Mouse (Mus musculus) left cerebral cortex, postnatal 25 days (tissue): Measurements from ENCODE around the gene Pebp1. TPM values are rescaled to one million over a fixed set of nuclear protein-coding genes. Genes with fewer than 3 reads are reported as not detected.
A peak's percentile ranks its signal among the peaks of the same experiment; 100 is the strongest.
"Not testable (repeated sequence)": the region's sequence is repeated elsewhere in the genome, so short reads cannot be mapped to it uniquely, and the experiment has no call there.

Experiments used
- DNase-seq, 2 experiments: peaks; one replicate each; pipeline ENCODE4 v3.0.0; 2022; ENCODE audit warnings: low spot score in 2 of 2, mixed read lengths in 1 of 2
- intact Hi-C: fragments of 180-260 bp; cut with DNase I; formaldehyde crosslinking; loops from one replicate; pipeline ENCODE4 v1.15.1; 2025
- total RNA-seq, 2 experiments: library from RNA; stranded (reverse); gene quantifications; 2 replicates each; pipeline ENCODE4 v1.2.3; 2021

Pebp1 gene
- total RNA-seq, result 100 to 1,000 TPM; 685 to 722 TPM

DNA sequence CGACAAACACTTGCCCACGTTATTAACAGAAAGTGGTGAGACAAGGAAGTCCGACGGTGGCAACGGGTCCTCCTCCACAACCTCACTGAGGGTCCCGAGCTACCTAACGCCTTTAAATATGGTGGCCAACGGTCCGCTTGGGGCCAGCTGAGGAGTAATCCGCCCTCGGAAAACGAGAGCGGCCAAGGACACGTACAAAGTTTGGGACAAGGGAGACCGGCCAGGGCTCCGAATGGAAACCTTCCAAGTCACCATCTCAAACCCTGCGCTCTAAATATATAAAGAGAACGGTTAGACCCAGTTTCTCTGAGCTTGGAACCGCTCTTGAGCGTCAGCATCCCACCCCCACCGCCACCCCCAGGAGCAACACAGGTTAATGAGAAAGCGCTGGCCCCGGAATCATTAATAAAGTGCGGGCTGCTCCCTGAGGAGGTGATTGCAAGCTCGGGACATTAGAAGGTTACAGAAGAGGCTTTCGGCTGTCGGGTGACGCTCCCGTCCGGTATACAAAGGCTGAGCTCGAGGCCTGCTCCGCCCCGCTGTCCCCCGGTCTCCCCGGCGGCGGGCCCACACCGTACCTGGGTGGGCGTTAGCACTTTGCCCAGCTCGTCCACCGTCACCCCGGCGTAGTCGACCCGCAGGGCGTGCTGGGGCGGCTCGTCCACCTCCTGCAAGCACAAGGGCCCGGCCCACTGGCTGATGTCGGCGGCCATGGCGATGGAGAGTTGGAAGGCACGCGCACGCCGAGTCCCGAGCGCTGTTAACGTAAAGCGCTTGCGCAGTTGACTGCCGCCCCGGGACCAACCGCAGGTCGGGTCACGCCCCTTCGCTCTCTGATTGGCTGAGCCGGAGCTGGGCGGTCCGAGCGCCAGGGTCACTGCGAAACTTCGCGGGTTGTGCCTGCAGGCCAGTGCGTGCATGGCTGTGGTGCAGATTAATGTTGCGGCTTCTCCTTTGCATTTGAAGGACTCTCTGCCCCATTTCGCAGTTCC lies at the start of gene Pebp1:
Pebp1 (minus strand) TSS at position 795 of the 992 bp plus-strand sequence.
- intact Hi-C loops, result loop anchor here (5.0 kb wide), 1 partner anchor 170 kb away; the partner anchor contains the start of gene Suds3
- peak; percentile 94 to 96 for DNase-seq

DNA sequence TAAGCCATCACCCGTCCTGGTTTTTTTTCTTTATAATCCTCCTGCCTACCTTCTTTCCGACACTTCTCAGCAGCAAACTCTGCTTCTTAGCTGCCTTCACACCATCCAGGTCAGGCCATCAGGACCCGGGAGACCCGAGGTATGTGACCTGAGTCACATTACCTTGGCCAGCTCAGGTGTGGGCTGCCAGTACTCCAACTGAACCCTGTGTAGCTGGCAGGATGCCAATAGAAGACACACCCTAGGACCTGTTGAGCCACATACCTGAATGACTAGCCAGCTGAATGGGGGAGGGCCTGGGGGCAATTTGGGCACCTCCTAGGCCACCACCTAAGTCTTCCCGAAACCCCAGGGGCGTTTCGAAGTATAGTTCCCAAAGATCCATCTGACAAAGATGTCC lies 43.0 kb upstream of the Pebp1 start:
- intact Hi-C loops, result no loop called here
- no peak for DNase-seq

DNA sequence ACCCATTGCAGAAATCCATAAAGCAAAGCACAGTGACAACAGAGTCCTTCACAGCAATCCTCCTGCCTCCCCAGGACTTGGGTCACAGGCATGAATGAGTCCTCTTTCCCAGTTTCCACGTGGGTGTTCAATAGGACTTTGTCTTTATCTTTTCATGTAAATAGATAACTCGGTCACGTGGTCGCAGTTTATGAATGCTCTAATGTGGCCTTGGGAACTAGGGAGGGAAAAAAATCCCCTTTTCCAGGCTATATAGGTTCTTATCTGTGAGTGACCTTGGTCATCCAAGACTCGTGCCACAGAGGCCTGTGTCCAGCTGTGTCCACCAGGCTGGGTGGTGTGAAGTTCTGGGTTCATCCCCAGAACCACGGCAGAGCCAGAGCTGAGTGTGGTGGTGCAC lies 39.0 kb upstream of the Pebp1 start:
- DNase-seq, result no peak
- intact Hi-C loops, result no loop called here

DNA sequence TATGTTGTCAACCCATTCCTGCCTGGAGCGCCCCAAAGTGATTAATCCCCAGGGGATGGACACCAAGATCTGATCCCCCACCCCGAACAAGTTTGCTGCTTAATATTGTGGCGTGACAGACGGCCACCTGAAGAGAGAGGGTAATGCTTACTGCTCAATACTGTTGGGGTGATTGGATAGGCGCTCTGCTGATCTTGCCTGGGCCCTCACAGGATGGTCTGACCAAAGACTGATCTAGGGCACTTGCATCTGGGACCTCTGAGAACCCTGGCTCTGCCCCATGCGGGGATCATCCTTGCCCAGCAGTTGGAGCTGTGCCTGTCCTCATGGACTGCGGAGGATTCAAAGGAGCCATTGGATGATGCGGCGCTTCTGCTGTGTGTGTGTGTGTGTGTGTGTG lies 36.3 kb upstream of the Pebp1 start:
- DNase-seq, result no peak
- intact Hi-C loops, result no loop called here

DNA sequence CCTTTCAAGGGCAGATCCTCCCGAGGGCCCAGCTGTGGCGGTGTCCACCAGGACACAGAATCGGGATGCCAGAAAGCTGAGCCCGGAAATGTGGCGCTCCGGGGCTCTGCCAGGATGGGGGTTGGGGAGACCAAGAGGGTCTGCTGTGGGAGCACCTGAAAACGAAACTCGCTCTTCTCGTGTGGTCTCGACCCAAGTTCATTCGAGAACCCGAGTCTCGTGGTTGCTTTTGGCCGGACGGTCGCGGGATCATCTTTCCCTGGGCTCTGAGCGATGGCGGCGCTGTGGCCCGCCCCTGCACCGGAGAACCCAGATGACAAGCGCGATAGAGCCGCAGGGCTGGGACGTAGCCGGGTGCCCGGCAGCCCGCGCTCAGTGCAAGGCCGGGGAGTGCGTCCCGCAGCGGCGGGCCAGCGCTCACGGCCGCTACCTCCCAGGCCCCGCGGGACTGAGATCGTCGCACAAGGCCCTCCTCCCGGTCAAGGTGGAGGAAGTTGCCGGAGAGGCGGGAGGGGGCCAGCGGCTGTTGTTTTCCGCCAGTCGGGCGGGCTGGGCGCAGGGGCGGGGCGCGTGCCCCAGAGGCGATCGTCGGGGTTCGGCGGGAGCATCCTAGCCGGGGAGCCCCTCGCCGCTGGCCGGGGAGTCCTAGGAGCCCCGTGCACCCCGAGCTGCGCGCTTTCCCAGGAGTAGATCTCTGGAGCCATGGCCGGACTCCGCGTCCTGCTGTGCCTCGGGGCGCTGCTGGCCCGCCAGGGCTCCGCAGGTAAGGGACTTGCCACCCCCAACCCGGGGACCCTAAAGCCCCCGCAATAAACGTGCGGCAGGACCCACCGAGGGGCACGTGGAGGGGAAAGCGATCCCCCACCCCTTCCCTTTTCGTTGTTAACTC lies 31.6 kb upstream of the Pebp1 start, which contains the start of gene Vsig10:
Vsig10 (plus strand) TSS at position 343 of the 889 bp plus-strand sequence.
- intact Hi-C loops, result no loop called here
- peak; percentile 31 to 37 for DNase-seq

DNA sequence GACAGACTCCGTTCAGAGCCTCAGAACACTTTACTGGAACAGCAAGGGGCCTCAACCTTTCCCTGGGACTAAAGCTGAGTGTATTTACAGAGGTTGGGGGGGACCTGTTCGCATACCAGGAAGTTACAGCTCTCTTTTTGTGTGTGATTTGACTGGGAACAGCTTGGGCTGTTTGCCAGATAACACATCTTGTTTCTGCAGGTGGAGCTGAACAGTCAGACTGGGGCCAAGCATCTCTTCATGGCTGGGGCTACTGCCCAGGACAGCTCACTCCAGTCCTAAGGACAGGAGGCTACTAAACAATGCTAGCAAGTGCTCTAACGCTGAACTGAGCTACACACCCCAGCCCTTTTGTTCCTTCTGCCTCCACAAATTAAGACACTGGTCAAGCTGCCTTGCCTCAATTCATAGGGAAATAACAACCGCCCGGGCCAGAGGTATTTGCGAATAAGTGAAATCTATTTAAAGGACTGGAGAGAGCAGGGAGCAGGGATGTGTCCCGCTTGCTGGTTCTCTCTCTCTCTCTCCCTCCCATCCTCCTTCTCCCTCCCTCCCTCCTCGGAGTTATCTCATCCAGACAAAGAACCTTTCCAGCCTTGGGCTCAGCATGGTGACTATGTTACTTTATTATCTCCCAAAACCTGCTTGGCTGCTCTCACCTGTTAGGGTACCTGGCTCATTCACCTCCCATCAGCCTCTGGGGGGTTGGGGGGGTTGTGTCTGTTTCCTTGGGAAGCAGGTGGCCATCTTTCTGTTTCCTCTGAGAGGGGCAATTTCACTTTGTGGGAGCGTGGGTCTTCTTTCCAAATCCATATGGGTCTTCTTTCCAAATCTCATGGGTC lies 27.4 kb upstream of the Pebp1 start:
- intact Hi-C loops, result no loop called here
- no peak for DNase-seq

DNA sequence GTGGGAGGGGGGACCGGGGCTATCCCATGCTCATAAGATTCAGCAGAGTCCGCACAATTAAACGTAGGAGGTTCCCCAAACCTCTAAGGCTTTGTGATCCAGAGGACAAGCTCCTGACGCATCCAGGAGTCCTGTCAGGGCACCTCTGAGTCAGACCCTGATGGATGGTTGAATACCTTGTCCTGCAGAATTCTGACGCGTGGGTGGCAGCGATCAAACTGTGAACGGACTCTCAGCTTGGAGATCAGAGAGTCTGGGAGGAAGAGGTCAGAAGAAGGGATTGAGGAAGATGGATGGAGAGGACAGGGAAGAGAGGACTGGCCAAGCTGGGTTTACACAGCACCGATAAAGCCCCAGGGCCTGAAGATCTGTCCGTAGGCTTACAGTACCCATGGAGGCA lies 26.5 kb upstream of the Pebp1 start:
- no peak for DNase-seq
- intact Hi-C loops, result no loop called here

DNA sequence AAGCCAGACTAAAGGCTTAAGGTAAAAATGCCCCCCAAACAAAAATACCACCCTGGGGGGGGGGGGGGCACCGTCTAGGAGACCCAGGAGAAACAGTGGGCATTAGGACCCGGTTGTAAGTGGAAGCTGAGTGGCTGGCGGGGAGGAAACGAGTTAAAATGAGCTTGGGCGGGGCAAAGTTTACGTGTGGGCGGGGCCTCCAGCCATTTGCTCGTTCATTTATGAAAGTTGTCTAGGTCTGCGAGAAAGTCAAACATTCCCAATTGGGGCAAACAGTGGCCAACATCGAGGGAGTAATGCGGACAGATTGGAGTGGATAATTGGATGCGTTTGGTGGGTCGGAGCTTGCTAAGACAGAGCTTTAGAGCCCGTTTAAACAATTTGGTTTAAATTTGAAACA lies 26.0 kb upstream of the Pebp1 start:
- intact Hi-C loops, result no loop called here
- no peak for DNase-seq

DNA sequence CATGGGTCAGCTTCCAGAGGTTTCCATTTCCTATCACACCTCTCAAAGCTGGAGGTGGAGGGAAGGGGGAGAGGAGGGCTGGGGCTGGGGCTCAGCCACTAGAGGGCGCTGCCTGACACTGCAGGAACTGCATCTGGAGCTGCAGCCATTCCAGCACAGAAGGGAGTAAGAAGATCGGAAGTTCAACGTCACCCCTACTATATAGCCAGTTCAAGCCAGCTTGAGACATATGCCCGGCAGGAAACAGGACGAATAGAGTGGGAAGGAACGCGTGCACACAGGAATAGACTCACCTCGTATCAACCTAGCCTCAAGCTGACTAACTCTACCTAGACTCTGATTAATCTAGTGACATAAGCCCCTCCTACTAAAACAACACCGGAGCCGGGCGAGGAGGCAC lies 20.3 kb upstream of the Pebp1 start:
- DNase-seq, result peak; percentile 41 to 43
- intact Hi-C loops, result loop anchor here (5.0 kb wide), 4 partner anchors 80 to 190 kb away; partner anchors contain the start of genes Rfc5 and Suds3

DNA sequence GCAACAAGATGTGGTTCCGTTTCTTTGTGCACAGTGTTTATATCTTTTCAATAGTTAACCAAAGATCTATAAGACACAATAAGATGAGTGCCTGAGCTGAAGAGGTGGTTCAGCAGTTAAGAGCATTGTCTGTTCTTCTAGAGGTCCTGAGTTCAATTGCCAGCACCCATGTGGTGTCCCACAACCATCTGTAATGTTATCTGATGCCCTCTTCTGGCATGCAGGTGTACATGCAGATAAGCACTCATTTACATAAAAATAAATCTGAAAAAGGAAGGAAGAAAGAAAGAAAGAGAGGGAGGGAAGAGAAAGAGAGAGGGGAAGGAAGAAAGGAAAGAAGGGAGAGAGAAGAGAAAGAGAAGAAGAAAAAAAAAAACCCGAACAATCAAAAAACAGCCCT lies 19.4 kb upstream of the Pebp1 start:
- DNase-seq, result no peak
- intact Hi-C loops, result loop anchor here (5.0 kb wide), 4 partner anchors 80 to 190 kb away; partner anchors contain the start of genes Rfc5 and Suds3

DNA sequence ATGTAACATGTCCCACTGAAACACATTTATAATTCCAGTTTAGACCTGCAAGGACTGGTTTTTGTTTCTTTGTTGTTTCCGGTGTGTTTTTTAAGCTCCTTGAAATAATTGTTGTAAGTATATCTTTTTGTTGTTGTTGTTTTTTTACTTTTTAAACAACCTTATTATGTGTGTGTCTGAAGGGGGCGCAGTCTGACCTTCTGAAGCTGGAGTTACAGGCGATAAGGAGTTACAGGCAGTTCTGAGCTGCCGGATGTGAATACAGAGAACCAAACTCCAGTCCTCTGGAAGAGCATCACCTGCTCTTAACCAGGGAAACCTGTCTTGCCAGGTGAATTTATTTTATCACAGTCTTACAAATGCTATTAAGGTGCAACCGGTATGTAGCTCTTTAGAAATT lies 18.3 kb upstream of the Pebp1 start:
- intact Hi-C loops, result loop anchor here (5.0 kb wide), 4 partner anchors 82 to 188 kb away; partner anchors contain the start of genes Rfc5 and Suds3
- no peak for DNase-seq

DNA sequence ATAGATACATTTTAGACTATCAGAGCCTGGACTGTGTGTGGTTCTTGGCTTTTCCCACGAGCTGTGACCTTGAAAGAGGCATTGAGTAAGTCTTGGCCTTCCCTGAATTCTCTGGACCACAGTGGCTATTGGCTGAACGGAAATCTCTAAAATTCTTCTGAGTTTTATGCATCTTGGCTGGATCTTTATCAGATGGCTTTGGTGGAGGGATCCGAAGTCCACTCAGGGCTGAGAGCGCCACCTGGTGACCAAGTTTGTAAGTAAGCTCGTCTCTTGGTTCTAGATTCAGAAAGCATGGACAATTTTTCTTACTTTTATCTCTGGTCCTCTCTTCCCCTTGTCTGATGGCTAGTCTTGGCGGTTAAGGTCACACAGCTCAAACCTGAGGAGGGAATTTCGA lies 17.5 kb upstream of the Pebp1 start:
- intact Hi-C loops, result loop anchor here (5.0 kb wide), 4 partner anchors 82 to 188 kb away; partner anchors contain the start of genes Rfc5 and Suds3

DNA sequence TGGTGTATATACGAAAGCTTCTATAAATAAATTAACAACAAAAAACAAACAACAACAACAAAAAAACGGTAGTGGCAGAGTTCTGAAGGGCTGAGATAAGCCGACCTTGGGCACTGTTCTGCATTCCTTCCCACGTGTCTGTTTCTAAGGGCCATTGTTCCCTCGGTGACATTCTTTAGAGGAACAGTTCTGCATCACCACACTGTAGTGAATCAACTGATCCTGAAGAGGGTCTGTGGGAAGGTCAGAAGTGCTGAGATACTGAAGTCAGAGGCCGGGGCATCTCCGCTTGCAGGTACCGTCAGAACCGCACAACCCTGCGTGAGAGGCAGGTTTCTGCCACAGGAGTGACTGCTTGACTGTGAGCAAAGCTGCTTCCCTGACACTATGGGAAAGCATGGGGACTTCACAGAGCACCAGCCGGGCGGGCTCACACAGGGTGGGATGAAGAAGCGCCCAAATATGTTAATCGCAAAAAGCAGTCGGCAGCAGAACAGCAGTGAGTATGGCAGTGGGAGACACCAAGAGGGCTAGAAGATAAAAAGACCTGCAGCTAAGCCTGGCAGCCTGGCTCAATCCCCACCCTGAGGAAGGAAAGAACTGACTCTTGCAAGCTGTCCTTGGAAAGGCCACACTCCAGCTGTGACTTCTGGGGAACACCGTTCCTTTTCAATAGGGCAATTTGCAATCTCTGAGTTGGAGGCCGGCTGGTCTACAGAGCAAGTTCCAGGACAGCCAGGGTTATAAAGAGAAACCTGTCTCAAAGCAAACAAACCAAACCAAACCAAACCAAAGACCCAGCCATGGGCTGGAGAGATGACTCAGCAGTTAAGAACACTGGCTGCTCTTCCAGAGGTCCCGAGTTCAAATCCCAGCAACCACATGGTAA lies 16.5 kb upstream of the Pebp1 start:
- intact Hi-C loops, result no loop called here
- no peak for DNase-seq

More for the DNA sequence above, 17.5 kb upstream of the Pebp1 start:
- peak; percentile 70 to 78 for DNase-seq

DNA sequence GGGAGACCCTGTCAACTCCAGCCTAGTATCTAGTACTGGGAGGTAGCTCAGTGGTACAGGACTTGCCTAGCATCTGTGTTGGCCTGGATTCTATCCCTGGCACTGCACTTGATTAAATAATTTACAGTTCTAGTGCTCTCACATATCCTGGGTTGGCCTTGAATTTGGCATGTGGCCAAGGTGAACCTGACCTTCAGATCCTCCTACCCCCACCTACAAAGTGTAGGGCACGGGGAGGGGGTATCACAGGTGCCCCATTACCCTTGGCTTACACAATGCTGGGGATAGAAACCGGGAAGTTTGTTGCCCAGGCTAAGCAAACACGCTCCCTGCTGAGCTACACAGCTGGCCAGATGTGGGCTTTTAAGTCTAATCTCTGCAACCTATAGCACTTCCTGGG lies 15.5 kb upstream of the Pebp1 start:
- DNase-seq, result no peak
- intact Hi-C loops, result no loop called here

DNA sequence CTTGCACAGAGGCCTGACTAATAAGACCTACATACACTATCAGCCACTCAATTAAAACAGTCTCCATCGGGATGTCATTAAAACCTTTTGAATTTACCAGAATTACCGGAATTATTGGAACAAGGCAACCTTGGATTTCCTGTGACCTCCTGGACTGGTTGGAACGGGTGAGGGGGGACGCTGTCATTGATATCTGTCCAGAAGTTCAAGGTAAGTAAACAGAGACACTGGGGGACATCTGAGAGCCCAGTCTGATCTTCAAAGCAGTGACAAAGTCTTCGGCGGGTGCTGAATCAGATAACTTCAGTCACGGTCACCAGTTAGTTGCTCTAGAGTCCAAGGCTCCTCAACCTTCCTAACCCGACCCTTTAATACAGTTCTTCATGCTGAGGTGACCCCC lies 7.6 kb upstream of the Pebp1 start:
- DNase-seq, result no peak
- intact Hi-C loops, result no loop called here

DNA sequence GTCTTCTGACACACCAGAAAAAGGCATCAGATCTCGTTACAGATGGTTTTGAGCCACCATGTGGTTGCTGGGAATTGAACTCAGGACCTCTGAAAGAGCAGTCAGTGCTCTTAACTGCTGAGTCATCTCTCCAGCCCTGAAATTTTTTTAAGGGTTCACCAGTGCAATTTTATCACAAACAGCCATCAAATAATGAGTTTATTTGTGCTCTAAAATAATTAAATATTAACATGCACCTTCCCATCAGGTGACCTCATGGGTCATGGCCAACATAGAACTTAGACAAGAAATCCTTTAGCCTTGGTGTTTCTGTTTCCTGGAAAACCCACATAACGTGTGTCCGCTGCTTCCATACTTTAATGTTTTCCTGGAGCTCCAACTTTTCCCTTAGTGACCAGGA lies 6.4 kb upstream of the Pebp1 start:
- intact Hi-C loops, DNase-seq: not testable (repeated sequence)

DNA sequence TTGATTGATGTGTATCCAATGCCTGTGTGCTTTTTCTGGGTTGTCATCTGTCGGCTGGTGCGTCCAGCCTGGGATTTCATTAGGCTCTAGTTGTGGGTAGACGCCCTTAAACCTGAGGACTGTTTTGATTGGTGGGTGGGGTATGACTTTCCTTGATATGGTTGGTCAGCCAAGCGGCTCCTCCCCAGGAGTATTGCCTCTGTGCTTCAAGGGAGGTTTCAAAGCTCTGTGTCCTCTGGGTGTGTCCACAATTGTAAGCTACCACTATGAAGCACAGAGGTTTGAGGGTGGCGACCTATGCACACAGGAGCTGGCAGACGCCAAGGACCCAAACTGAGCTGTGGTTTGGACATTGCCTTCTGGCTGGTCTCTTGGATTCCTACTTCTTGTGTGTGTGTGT lies 5.1 kb upstream of the Pebp1 start:
- no peak for DNase-seq
- intact Hi-C loops, result no loop called here

DNA sequence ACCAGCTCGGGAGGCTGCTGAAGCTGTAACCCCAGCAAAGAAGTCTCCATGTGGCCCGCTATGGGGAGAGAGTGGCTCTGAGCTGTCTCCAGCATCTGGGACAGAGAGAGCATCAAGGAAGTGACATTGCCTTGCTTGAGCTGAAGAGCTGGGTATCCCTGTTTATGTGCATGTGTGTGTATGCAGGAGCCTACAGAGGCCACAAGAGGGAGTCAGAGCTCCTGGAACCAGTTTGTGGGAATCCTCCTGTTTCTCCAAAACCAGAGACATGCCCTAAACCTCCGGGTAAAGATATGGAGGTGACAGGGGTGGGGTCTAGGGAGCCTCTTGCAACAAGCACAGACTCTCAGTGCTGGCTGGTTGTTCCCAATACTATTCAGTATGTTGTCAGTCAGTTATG lies 3.9 kb upstream of the Pebp1 start:
- intact Hi-C loops, result no loop called here
- no peak for DNase-seq
